Mouse (Mus musculus): ENCODE measurements at regions not wholly inside any gene's neighbourhood (a gene's known extent, or its start where the extent isn't known, plus 50 kb on each side); places are given as distances from the start of the nearest gene placed in this dataset.
A peak's percentile ranks its signal among the peaks of the same experiment; 100 is the strongest.

DNA sequence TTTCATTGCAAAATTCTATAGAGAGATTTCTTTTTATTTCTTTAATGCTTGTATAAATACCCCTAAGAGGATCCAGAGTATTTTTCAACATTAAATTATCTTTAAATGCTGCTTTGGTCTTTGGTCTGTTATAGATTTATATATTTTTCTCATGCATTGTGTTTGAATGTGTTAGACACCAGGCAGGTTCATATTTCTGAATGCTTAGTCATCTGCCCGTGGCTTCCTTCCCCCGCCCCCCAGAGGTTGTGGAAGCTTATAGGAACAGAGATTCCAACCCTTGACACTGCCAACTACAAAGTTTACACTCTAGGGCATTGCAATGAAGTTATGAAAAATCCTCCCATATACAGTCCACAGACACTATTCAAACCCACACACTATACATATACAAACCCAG lies 1066.6 kb downstream of the Efnb2 start:
- H3K4me2 ChIP-seq (ENCODE audit: low read length), result no peak overlapping the region
- 94% methylated on average over 2 of the region's 2 CpGs for WGBS
- no peaks in the 10 kb centered on the region for H3K27me3 ChIP-seq (ENCODE audit: control insufficient read depth, insufficient read depth, low read length)
- H3K4me1 ChIP-seq (ENCODE audit: control insufficient read depth, insufficient read depth, low read length), result no peaks in the 10 kb centered on the region
- ATAC-seq (ENCODE audit: low FRiP score, low TSS enrichment) (no peak), DNase-seq (no peak)
- H3K27ac ChIP-seq (replicated peaks; ENCODE audit: low read depth, low read length), result no peak overlapping the region
- H3K9ac ChIP-seq (replicated peaks; ENCODE audit: low read length), result no peak overlapping the region
- no peak overlapping the region for H3K4me3 ChIP-seq (replicated peaks; ENCODE audit: low read depth, low read length)
- no peaks in the 10 kb centered on the region for H3K36me3 ChIP-seq (ENCODE audit: control insufficient read depth, insufficient read depth, low read length)
- H3K9me3 ChIP-seq (ENCODE audit: control insufficient read depth, low read length), result no peaks in the 10 kb centered on the region

DNA sequence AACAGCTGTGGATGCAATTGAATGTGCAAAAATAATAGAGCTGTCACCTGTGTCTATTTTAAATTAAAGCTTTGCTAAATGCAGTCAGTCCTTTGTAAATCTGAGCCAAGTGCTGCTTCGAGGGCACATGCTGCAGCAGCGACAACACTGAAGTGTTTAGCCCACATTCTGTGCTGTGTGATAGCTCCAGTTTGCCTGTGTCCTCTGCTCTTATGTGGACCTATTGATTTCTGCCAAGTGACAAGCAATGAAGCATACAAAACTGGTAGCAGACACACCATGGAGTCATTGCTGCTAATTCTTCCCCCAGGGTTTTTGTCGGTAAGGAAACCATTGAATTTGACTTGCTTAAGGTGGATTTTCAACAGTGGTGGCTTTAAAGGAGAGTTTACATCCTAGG lies 1085.4 kb downstream of the Efnb2 start:
- DNase-seq, result peak; percentile 23
- ATAC-seq (ENCODE audit: low FRiP score, low TSS enrichment), result no peak
- WGBS, result 8% methylated on average over 3 of the region's 3 CpGs
- no peak overlapping the region for H3K9ac ChIP-seq (replicated peaks; ENCODE audit: low read length)
- no peaks in the 10 kb centered on the region for H3K36me3 ChIP-seq (ENCODE audit: control insufficient read depth, insufficient read depth, low read length)
- H3K4me2 ChIP-seq (ENCODE audit: low read length), result no peak overlapping the region
- no peak overlapping the region for H3K4me3 ChIP-seq (replicated peaks; ENCODE audit: low read depth, low read length)
- H3K27me3 ChIP-seq (ENCODE audit: control insufficient read depth, insufficient read depth, low read length), result no peaks in the 10 kb centered on the region
- no peaks in the 10 kb centered on the region for H3K4me1 ChIP-seq (ENCODE audit: control insufficient read depth, insufficient read depth, low read length)
- H3K9me3 ChIP-seq (ENCODE audit: control insufficient read depth, low read length), result no peaks in the 10 kb centered on the region
- H3K27ac ChIP-seq (replicated peaks; ENCODE audit: low read depth, low read length), result no peak overlapping the region

DNA sequence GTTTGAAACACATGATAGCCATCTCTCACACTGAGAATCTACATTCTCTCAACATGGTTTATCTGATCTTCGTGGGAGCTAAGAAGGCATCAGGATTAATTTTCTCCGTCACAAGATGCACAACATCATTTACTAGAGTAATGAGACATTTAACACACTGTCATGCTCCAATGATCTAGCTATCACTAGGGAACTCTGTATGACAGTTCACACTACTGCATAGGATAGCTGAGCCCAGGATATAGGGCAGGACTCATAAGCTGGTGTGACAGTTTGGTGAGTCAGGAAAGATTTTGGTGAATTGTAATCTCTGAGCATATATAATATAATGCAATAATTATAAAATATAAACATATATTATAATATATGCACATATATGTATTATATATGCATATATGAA lies 1100.4 kb downstream of the Efnb2 start:
- no peak overlapping the region for H3K4me2 ChIP-seq (ENCODE audit: low read length)
- WGBS, result 65% methylated on average over 2 of the region's 2 CpGs
- no peaks in the 10 kb centered on the region for H3K36me3 ChIP-seq (ENCODE audit: control insufficient read depth, insufficient read depth, low read length)
- H3K9ac ChIP-seq (replicated peaks; ENCODE audit: low read length), result no peak overlapping the region
- DNase-seq (no peak), ATAC-seq (ENCODE audit: low FRiP score, low TSS enrichment) (no peak)
- no peaks in the 10 kb centered on the region for H3K27me3 ChIP-seq (ENCODE audit: control insufficient read depth, insufficient read depth, low read length)
- H3K9me3 ChIP-seq (ENCODE audit: control insufficient read depth, low read length), result no peaks in the 10 kb centered on the region
- H3K4me1 ChIP-seq (ENCODE audit: control insufficient read depth, insufficient read depth, low read length), result no peaks in the 10 kb centered on the region
- H3K4me3 ChIP-seq (replicated peaks; ENCODE audit: low read depth, low read length), result no peak overlapping the region
- H3K27ac ChIP-seq (replicated peaks; ENCODE audit: low read depth, low read length), result no peak overlapping the region

DNA sequence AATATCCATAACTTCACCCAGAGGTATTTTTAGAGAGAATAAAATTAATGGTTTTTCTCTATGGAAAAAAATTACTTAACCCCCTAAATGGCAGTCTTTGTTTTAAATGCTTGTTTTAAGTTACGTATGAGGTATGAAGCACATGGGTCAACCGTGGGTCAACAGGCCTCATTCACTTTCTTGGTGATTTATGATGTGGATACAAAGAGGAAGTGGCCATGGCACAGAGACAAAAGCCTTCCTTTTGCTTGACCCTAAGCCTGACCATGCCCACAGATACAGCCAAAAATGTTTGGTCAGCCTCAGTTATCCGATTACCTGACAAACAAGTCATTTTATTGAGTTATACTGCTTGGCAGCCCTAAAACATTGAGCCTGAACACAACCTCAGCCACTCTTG lies 1106.3 kb downstream of the Efnb2 start:
- no peak for DNase-seq
- Histone ChIP-seq H3K36me3 (ENCODE audit: control insufficient read depth, insufficient read depth, low read length) (no peaks in the 10 kb centered on the region), H3K4me3 (replicated peaks; ENCODE audit: low read depth, low read length) (no peak overlapping the region), H3K4me2 (ENCODE audit: low read length) (no peak overlapping the region), H3K9me3 (ENCODE audit: control insufficient read depth, low read length) (no peaks in the 10 kb centered on the region), H3K9ac (replicated peaks; ENCODE audit: low read length) (no peak overlapping the region), H3K4me1 (ENCODE audit: control insufficient read depth, insufficient read depth, low read length) (no peaks in the 10 kb centered on the region), H3K27me3 (ENCODE audit: control insufficient read depth, insufficient read depth, low read length) (no peaks in the 10 kb centered on the region), H3K27ac (replicated peaks; ENCODE audit: low read depth, low read length) (no peak overlapping the region)
- no peak for ATAC-seq (ENCODE audit: low FRiP score, low TSS enrichment)
- 89% methylated on average over 3 of the region's 3 CpGs for WGBS
